Mouse (Mus musculus) brain, embryonic 14.5 days (tissue): ENCODE data around the gene Larp1b.

Experiments used
- CTCF ChIP-seq: fragments of 200-500 bp; IDR thresholded peaks from 2 replicates; pipeline ENCODE4 v1.5.1; 2012; ENCODE audit warnings: inconsistent platforms, mild to moderate bottlenecking, moderate library complexity, borderline replicate concordance; ENCODE audit not compliant: insufficient read depth, insufficient read length; ENCODE audit errors: extremely low read depth
- POLR2A ChIP-seq: fragments of 200-500 bp; IDR thresholded peaks from 2 replicates; pipeline ENCODE4 v1.6.1; 2012; ENCODE audit warnings: mild to moderate bottlenecking, inconsistent platforms, borderline replicate concordance; ENCODE audit not compliant: poor library complexity, insufficient read depth, insufficient read length, severe bottlenecking; ENCODE audit errors: extremely low read depth

DNA sequence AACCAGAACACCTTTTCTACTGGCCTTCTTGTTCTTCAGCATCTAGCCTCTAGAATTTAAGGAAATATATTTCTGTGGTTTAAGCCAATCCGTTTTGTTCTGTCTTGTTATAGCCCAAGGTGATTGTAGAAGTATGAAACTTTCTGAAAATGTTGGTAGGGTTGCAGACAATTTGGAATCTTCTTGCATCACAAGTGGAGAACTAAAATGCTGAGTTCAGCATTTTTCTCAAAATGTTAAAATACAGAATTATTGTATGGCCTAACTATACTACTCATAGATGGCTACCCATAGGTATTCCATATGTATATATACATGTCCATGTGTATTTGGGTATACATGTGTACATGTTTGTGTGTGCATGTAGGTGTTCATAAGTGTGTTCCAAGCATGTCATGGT is 81.1 kb downstream of the Larp1b start:
- TF ChIP-seq POLR2A (no peak), CTCF (no peak)
